Mouse (Mus musculus) ovary, postnatal 14 days (tissue): ENCODE measurements around the gene Snf8.

ENCODE experiments used
- DNase-seq: peaks from one replicate; pipeline ENCODE4 v3.0.0; 2022; ENCODE audit warnings: low spot score

Gene Snf8

DNA sequence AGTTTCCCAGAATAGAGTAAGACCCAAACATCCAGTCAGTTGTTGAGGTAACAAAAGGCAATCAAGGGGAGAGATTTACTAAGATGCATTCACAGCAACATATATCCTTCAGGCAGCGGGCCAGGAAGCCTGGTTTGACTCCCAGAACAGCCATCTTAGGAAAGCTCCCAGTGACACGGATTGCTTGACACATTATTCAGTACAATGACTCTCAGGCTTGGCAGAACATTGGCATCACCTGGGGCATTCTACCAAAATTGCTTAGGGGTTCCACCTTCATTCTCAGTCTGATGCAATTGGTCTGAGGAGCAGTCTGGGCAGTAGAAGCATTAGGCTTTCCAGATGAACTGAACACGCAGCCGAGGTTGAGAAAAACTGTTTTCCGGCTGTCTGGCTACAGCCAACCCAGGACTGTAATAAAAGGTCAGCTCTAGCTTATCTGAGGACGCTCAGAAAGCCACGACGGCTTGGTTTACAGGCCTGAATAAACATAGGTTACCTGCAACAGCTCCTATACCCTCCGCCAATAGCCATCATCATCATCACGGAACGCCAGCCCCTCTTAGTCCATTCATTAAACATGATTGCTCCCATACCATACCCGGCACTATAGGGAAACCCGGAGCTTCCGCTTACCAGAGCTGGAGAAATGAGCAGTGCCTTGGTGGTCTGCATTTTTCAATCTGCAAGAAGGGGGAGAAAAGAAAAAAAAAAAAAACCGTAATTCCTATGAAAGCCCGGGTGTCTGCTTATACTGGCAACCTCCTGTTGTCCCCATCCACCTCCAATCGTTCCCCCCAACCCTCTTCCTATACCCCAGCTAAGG is 39.9 kb downstream of the Snf8 start:
- no peak for DNase-seq

DNA sequence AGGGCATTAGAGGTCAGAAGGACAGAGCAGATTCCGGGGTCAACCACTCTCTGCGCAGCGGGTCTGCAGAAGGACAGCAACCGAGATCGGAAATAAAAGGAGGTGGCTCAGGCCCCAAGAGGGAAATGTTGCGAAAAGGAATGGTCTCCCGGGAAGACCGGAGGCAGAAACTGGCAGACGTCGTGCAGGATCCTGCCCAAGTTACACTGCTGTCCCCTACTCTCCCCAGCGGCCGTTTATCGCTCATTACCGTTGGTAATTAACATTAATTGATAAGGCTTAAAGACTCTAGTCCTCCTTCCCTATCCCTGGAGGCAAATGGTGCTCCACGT is 40.5 kb downstream of the Snf8 start:
- no peak for DNase-seq

GRCm38 (mm10) chr11:96075509-96076220 is 41.0 kb downstream of the Snf8 start, which contains the start of gene Atp5g1:
Atp5g1 (minus strand) TSS chr11:96075670.
- peak; percentile 93 for DNase-seq

GRCm38 (mm10) chr11:96076221-96077105 is 41.8 kb downstream of the Snf8 start:
- no peak for DNase-seq

DNA sequence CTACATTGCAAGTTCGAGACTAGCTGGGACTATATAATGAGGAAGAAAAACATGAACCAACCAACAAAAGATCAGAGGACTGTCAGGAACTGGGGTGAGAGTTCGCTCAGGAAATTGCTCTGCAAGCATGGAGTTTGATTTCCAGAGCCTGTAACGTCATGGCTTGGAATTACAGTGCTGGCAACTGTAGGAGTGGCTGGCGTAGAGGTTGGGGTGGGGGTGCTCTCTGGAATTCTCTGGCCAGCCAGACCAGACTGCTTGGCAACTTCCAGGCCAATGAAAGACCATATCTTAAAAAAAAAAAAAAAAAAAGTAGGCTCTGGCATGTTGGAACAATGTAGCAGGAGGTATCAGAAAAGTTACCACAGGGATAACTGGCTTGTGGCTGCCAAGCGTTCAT is 46.1 kb downstream of the Snf8 start:
- no peak for DNase-seq

DNA sequence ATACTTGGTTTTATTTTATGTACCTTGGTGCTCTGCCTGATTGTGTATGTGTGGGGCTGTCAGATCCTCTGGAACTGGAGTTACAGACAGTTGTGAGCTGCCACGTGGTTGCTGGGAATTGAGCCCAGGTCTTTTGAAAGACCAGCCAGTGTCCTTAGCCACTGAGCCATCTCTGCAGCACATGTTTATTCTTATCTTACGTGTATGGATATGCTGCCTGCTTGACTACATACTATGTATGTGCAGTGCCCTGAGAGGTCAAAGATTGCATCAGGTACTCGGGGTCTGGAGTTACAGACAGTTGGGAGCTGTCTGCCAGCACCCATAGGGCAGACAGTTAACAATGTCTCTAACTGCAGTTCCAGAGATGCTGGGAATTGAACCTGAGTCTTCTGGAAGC is 48.0 kb downstream of the Snf8 start:
- DNase-seq = no peak

- DNase-seq = no peak
Observed at GRCm38 (mm10) chr11:96087981-96088380, 53.3 kb downstream of the Snf8 start.

DNA sequence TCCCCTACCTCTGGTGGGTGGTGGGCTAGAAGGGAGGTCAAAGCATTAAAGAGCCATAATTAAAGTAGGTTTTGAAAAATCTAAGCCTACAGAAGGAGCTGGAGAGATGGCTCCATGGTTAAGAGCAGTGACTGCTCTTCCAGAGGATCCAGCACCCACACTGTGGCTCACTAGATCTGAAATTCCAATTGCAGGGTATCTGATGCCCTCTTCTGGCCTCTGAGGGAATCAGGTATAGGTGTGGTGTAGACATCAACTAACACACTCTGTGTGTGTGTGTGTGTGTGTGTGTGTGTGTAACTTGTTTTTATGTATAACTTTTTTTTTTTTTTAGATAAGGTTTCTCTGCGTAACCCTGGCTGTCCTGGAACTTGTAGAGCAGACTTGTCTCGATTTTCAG is 56.4 kb downstream of the Snf8 start:
- no peak for DNase-seq

DNA sequence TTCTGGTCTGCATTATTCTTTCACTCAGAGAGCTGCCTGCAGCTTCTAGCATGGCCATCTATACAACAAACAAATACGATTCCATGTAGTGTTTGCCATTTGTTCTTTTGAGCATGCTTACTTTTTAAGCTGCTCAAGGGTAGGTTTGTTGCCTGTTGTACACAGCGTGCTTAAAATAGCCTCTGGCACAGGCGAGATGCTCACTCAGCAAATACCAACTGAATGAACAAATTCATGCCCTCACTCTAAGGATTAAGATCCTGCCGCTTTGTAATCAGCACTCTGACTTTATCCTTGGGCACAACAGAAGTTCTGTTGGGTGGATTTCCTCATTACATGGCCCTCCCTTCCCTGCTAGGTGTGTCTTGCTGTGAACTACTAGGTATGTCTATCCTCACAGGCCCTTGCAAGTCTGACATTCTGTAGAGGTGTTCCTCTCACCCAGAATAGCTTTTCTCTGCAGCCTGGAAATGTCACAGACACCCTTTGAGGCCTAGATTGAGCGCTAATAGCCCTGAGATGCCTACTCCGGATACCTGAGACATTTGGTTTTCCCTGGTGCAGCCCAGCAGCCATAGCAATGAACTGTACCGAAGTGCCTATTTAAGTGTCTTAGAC is 58.1 kb downstream of the Snf8 start:
- no peak for DNase-seq

DNA sequence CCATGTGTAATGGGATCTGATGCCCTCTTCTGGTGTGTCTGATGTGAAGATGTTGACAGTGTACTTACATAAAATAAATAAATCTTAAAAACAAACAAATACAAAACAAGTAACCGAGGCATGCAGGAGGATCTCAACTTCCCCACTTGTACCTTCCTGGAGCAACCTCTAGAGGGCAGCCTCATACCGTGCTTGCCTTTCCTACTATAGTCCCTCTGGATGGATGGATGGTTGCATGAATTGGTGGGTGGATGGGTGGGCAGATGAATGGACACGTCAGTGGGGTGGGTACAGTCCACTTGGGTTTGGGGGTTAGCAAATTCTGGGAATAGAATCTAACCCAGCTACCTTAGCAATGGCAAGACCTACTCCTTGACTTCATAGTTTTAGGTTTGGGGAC is 58.7 kb downstream of the Snf8 start:
- DNase-seq = peak; percentile 56
